Mouse (Mus musculus): Measurements from ENCODE around the gene Cnr2.
A peak's percentile ranks its signal among the peaks of the same experiment; 100 is the strongest.

The Cnr2 gene

GRCm38 (mm10) chr4:135963457-135964193 is 68.4 kb downstream of the Cnr2 start, which contains the start of gene Gale:
TSS of gene Gale (plus strand) at chr4:135963727.
- ATAC-seq (ENCODE audit: low TSS enrichment): peak; percentile 74

DNA sequence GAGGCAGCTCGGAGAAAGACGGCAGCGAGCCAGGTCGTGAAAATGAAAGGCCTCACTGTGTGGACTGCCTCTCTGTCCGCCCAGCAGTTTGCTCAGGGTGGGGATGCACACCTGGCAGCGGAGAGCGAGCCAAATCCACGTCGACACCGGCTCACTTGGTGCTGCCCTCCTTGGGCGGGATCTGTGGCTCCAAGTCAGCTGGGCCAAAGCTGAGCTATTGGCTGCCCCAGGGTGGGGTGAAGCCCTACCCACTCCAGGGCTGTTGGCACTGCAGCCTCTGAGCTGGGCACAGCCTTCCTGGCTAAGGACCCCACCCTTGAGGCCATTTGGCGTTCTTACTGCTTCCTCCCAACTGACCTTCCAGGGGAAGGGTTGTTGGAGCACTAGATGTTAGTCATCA is 69.2 kb downstream of the Cnr2 start:
- ATAC-seq (ENCODE audit: low TSS enrichment): peak; percentile 15; the same call in 1 of the 2 replicates

GRCm38 (mm10) chr4:135965113-135965512 is 69.9 kb downstream of the Cnr2 start:
- ATAC-seq (ENCODE audit: low TSS enrichment): no peak

DNA sequence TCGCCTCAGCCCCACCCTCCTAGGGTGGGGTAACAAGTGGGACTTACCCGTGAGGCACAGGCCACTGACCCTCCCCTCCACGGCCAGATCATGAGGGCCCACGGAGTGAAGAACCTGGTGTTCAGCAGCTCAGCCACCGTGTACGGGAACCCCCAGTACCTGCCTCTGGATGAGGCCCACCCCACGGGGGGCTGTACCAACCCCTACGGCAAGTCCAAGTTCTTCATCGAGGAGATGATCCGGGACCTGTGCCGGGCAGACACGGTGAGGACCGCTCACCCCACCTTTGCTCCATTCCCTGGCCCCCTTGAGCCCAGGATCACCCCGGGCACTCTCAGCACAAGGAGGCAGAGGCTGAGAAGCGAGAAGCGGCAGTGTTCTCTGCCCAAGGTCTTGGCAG is 71.1 kb downstream of the Cnr2 start:
- no peak for ATAC-seq (ENCODE audit: low TSS enrichment)

DNA sequence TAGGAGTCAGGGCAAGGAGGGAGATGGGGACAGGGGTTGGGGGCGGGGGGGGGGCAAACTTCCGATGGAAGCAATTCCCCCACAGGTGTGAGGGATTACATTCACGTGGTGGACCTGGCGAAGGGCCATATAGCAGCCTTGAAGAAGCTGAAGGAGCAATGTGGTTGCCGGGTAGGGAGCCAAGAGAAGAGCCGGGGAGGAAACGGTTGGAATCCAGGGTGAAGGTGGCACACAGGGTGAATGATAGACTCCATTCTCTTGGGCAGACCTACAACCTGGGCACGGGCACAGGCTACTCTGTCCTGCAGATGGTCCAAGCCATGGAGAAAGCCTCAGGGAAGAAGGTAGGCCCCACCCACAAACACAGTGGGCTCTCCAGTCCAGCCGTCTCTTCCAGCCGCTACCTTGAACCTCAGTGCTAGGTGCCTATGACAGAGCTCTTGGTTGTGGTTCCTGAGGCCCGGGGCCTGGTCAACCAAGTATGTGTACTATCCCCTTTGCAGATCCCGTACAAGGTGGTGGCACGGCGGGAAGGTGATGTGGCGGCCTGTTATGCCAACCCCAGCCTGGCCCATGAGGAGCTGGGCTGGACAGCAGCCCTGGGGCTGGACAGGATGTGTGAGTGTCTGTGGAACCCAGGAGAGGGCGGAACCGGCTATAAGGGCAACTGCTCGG is 72.0 kb downstream of the Cnr2 start:
- no peak for ATAC-seq (ENCODE audit: low TSS enrichment)

DNA sequence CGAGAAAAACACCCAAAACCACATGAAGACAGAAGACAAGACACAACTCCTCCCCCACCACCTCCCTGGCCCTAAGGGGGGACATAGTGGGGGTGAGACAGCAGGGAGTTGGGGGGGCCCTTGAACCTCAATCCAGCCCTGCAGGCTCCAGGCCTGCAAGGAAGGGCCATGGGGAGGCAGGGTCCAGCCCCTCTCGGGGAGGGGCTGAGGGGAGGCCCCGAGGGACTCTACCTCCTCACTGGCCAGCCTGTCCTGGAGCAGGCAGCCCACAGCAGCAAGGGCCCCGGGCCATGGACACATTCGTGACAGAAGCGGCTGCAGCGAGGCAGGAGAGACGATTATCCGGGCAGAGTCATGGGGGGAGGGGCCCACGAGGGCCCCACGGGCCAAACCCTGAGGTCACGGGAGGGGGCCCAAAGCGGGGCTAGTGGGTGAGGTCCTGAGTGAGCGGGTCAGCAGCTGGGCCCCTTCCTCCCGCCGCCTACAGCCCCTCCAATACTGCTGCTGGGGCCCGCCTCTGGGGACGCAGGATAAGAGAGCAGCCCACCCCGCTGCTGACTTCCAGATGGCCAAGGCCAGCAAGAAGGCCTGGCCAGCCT is 73.2 kb downstream of the Cnr2 start:
- no peak for ATAC-seq (ENCODE audit: low TSS enrichment)

- ATAC-seq (ENCODE audit: low TSS enrichment): no peak
Observed at GRCm38 (mm10) chr4:135969070-135969750, 74.0 kb downstream of the Cnr2 start.
